Mouse (Mus musculus) C2C12 (cell line): ENCODE results near the gene Olfr1394.

ENCODE experiments used
- CEBPB ChIP-seq: IDR thresholded peaks from one replicate; pipeline ENCODE4 v1.6.1; 2011; ENCODE audit warnings: low read depth, mild to moderate bottlenecking, control low read depth, moderate library complexity
- CTCF ChIP-seq: IDR thresholded peaks from one replicate; pipeline ENCODE4 v1.5.1; 2011; ENCODE audit not compliant: control insufficient read depth, insufficient read depth, insufficient read length
- MAX ChIP-seq: IDR thresholded peaks from one replicate; pipeline ENCODE4 v1.6.1; 2011; ENCODE audit warnings: mild to moderate bottlenecking, control low read depth

- TF ChIP-seq MAX (no peak), CEBPB (no peak), CTCF (no peak)
Measured at GRCm38 (mm10) chr11:49111000-49111399, 43.2 kb upstream of the Olfr1394 start.
